Mouse (Mus musculus): ENCODE measurements around the gene Ccnt1. TPM values are rescaled to one million over a fixed set of nuclear protein-coding genes. Genes with fewer than 3 reads are reported as not detected.
A peak's percentile ranks its signal among the peaks of the same experiment; 100 is the strongest.

The Ccnt1 gene
- 51.4 and 56.3 TPM in 2 replicates for polyA plus RNA-seq (2015; fragmentation: Nextera tagmentation; extraction: Ambion mirVana)

GRCm38 (mm10) chr15:98570873-98571538 lies at the start of gene Ccnt1, which contains the start of gene 4930415O20Rik:
Gene Ccnt1 (minus strand): TSS chr15:98570923.
Gene 4930415O20Rik (plus strand): TSS chr15:98571004.
- WGBS, result 72% methylated on average over 10 of the region's 10 CpGs
- H3K4me2 ChIP-seq, result no peak within 1 kb of the TSS
- no peak within 1 kb of the TSS for H3K27ac ChIP-seq
- peaks cover 12% of the 10 kb centered on the region for H3K4me1 ChIP-seq
- no peaks in the 10 kb centered on the region for H3K36me3 ChIP-seq
- no peak within 1 kb of the TSS for H3K4me3 ChIP-seq
- no peak for ATAC-seq (ENCODE audit: borderline replicate concordance, extremely low read depth, low FRiP score, low TSS enrichment)
- no peaks in the 10 kb centered on the region for H3K9me3 ChIP-seq
- H3K9ac ChIP-seq, result no peak within 1 kb of the TSS
- no peaks in the 10 kb centered on the region for H3K27me3 ChIP-seq

GRCm38 (mm10) chr15:98617176-98617537 lies 46.4 kb upstream of the Ccnt1 start:
- Histone ChIP-seq H3K4me1 (peaks cover 16% of the 10 kb centered on the region), H3K27me3 (peaks cover 5% of the 10 kb centered on the region), H3K4me3 (no peak overlapping the region), H3K9ac (no peak overlapping the region), H3K9me3 (no peaks in the 10 kb centered on the region), H3K4me2 (peak overlapping the region; percentile 31), H3K36me3 (no peaks in the 10 kb centered on the region), H3K27ac (no peak overlapping the region)
- 0 out of 2 replicates have a peak, but pooled peaks have one; percentile 60 for ATAC-seq (ENCODE audit: borderline replicate concordance, extremely low read depth, low FRiP score, low TSS enrichment)
- 0% methylated on average over 12 of the region's 12 CpGs for WGBS

GRCm38 (mm10) chr15:98616362-98617175 lies 45.8 kb upstream of the Ccnt1 start:
- peak overlapping the region; percentile 31 for H3K4me2 ChIP-seq

GRCm38 (mm10) chr15:98615751-98616150 lies 45.0 kb upstream of the Ccnt1 start:
- Histone ChIP-seq H3K4me1 (peaks cover 16% of the 10 kb centered on the region), H3K27me3 (no peaks in the 10 kb centered on the region), H3K36me3 (no peaks in the 10 kb centered on the region), H3K27ac (no peak overlapping the region), H3K4me2 (no peak overlapping the region), H3K4me3 (no peak overlapping the region), H3K9ac (no peak overlapping the region), H3K9me3 (no peaks in the 10 kb centered on the region)
- WGBS, result 75% methylated on average over 6 of the region's 6 CpGs
- ATAC-seq (ENCODE audit: borderline replicate concordance, extremely low read depth, low FRiP score, low TSS enrichment), result no peak

More at GRCm38 (mm10) chr15:98616362-98617175, 45.8 kb upstream of the Ccnt1 start:
- Histone ChIP-seq H3K9ac (no peak overlapping the region), H3K4me1 (peaks cover 16% of the 10 kb centered on the region), H3K36me3 (no peaks in the 10 kb centered on the region), H3K4me3 (no peak overlapping the region), H3K27ac (no peak overlapping the region), H3K9me3 (no peaks in the 10 kb centered on the region), H3K27me3 (peaks cover 4% of the 10 kb centered on the region; the same call in 1 of the 2 replicates)
- ATAC-seq (ENCODE audit: borderline replicate concordance, extremely low read depth, low FRiP score, low TSS enrichment), result 0 out of 2 replicates have a peak, but pooled peaks have one; percentile 2
- 35% methylated on average over 20 of the region's 20 CpGs for WGBS

GRCm38 (mm10) chr15:98614971-98615370 lies 44.2 kb upstream of the Ccnt1 start:
- H3K4me1 ChIP-seq, result peaks cover 19% of the 10 kb centered on the region
- H3K4me3 ChIP-seq, result no peak overlapping the region
- H3K9me3 ChIP-seq, result no peaks in the 10 kb centered on the region
- no peaks in the 10 kb centered on the region for H3K27me3 ChIP-seq
- no peak overlapping the region for H3K9ac ChIP-seq
- H3K27ac ChIP-seq, result no peak overlapping the region
- ATAC-seq (ENCODE audit: borderline replicate concordance, extremely low read depth, low FRiP score, low TSS enrichment), result no peak
- no peak overlapping the region for H3K4me2 ChIP-seq
- no peaks in the 10 kb centered on the region for H3K36me3 ChIP-seq
- 37% methylated on average over 6 of the region's 6 CpGs for WGBS

DNA sequence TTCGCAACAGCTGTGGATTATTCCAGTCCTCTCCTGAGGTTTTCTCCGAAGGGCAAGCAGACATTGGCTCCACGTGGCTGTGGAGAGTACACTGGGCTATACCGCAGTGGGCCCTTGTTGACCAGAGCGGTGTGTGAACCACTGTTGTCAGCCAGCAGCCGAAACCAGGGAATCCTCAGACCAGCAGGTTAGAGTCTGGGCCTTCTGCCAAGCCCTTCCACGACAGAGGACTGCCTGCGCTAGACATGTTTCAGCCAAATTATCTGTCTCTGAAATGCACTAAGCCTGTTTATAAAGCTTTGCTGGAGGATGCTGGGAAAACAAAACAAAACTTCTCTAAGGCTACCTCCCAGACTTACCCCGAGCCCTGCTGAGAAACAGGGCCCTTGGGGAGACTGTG lies 43.8 kb upstream of the Ccnt1 start:
- Histone ChIP-seq H3K4me3 (no peak overlapping the region), H3K9me3 (no peaks in the 10 kb centered on the region), H3K4me2 (no peak overlapping the region), H3K27ac (no peak overlapping the region), H3K9ac (no peak overlapping the region), H3K27me3 (no peaks in the 10 kb centered on the region), H3K4me1 (peaks cover 19% of the 10 kb centered on the region), H3K36me3 (no peaks in the 10 kb centered on the region)
- no peak for ATAC-seq (ENCODE audit: borderline replicate concordance, extremely low read depth, low FRiP score, low TSS enrichment)
- WGBS, result 48% methylated on average over 9 of the region's 9 CpGs

DNA sequence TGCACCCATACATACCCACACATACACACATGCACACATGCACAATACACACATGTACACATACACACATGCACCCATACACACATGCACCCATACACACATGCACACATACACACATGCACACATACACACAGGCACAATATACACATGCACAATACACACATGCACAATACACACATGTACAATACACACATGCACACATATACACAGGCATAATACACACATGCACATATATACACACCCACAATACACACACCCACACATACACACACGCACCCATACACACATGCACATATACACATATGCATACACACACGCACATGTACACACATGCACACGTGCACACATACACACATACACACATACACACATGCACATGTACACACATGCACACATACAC lies 41.5 kb upstream of the Ccnt1 start:
- Histone ChIP-seq H3K9ac (no peak overlapping the region), H3K36me3 (no peaks in the 10 kb centered on the region), H3K4me3 (no peak overlapping the region), H3K4me2 (no peak overlapping the region), H3K27me3 (no peaks in the 10 kb centered on the region), H3K4me1 (peaks cover 29% of the 10 kb centered on the region), H3K27ac (no peak overlapping the region), H3K9me3 (no peaks in the 10 kb centered on the region)
- WGBS, result 91% methylated on average over 3 of the region's 3 CpGs
- no peak for ATAC-seq (ENCODE audit: borderline replicate concordance, extremely low read depth, low FRiP score, low TSS enrichment)

DNA sequence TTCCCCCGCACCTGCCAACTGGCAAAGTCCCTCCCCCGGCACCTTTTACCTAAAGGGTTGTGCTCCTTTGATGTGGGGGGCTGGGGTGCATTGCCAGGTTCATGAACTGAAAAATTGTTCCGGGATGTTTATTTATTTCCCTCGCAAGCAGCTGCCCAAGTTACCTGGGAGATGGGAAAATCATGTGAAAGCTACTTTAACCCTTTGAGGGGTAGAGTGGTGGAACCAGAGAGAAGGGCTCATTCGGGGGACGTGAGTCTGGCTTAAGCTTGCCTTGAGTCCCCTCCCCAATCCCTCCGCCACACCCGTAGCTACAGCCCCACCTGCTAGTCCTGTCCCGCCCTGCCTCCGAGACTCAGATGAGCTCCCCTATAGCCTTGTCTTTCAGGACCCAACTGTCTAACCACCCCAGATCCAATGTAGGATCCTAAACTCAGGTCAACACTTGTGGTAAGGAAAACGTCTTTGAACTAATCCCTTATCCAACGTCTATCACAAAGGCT lies 39.5 kb upstream of the Ccnt1 start:
- WGBS, result 4% methylated on average over 12 of the region's 12 CpGs
- Histone ChIP-seq H3K4me2 (peak overlapping the region; percentile 94), H3K27ac (peak overlapping the region; percentile 97), H3K27me3 (no peaks in the 10 kb centered on the region), H3K9ac (peak overlapping the region; percentile 91), H3K36me3 (no peaks in the 10 kb centered on the region), H3K9me3 (no peaks in the 10 kb centered on the region), H3K4me1 (peaks cover 39% of the 10 kb centered on the region), H3K4me3 (peak overlapping the region; percentile 88)
- ATAC-seq (ENCODE audit: borderline replicate concordance, extremely low read depth, low FRiP score, low TSS enrichment), result no peak

GRCm38 (mm10) chr15:98609331-98610130 lies 38.8 kb upstream of the Ccnt1 start, which contains the start of gene Adcy6:
Gene Adcy6 (minus strand): TSS chr15:98610076.
- peak; percentile 82 for ATAC-seq (ENCODE audit: borderline replicate concordance, extremely low read depth, low FRiP score, low TSS enrichment)
- Histone ChIP-seq H3K27ac (peak within 1 kb of the TSS; percentile 97), H3K9me3 (no peaks in the 10 kb centered on the region), H3K36me3 (peaks cover 1% of the 10 kb centered on the region; the same call in 1 of the 2 replicates), H3K9ac (peak within 1 kb of the TSS; percentile 91), H3K27me3 (no peaks in the 10 kb centered on the region), H3K4me3 (peak within 1 kb of the TSS; percentile 88), H3K4me2 (peak within 1 kb of the TSS; percentile 94), H3K4me1 (peaks cover 32% of the 10 kb centered on the region)
- WGBS, result under 1% methylated on average over 69 of the region's 75 CpGs

DNA sequence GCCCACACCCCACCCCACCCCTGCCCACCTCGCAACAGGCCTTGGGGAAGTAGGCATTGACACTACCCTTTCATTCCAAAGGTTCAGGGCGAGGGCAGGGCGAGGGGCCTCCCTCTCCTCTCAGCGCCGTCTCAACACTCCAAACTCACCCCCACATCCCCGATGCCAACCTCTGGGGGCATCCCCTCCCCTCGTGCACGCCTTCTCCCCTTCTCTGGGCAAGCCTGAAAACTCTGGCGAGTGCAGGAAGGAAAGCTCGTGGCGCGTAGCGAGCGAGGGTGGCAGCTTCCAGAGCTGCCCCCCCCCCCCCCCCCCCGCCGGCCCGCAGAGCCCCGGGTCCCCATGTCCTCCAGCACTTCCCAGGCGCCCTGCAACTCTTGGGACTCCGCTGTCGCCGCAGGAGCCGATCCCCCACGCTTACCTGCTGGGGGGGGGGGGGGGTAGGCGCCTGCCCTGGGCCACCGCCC lies 38.1 kb upstream of the Ccnt1 start:
- under 1% methylated on average over 14 of the region's 26 CpGs for WGBS
- peak; percentile 12 for ATAC-seq (ENCODE audit: borderline replicate concordance, extremely low read depth, low FRiP score, low TSS enrichment)
- Histone ChIP-seq H3K4me2 (peak overlapping the region; percentile 94), H3K9me3 (no peaks in the 10 kb centered on the region), H3K27me3 (no peaks in the 10 kb centered on the region), H3K9ac (peak overlapping the region; percentile 91), H3K4me1 (peaks cover 37% of the 10 kb centered on the region), H3K36me3 (peaks cover 8% of the 10 kb centered on the region), H3K4me3 (peak overlapping the region; percentile 88), H3K27ac (peak overlapping the region; percentile 97)
